Mouse (Mus musculus): ENCODE results near the gene Fam129b.
A peak's percentile ranks its signal among the peaks of the same experiment; 100 is the strongest.

Gene Fam129b

DNA sequence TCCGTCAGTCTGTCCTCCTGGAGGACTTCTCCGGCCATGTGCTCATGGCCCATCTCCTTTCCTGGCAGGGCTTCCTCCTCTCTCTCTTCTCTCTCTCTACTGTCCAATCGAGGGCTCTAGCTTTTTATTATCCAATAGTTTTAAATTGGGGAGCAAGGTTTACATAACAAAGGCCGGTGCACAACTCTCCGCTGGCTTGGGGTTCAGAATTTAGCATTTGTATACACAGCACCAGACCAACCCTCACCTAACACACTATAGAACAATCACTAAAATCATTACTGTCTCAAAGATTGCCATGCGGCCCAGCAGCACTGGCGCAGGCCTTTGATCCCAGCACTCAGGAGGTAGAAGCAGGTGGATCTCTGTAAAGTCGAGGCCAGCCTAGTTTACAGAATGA is 15.1 kb upstream of the Fam129b start:
- no peak for DNase-seq (ENCODE audit: low spot score)

DNA sequence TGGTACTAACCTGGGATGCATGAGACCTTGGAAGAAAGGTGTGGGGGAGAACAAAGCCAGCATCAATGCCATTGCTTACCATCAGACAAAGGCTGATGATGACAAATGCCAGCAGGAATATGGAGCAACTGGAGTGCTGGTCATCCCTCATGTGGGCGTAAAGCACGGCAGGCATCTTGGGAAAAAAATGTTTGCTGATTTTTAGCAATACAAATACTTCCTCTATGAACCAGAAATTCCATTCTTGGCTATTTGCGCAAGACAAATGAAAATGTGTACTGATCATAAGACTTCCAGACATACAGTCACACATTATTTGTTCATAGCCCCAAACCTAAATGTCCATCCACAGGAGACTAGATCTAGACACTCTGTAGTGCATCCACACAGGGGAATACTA is 12.6 kb upstream of the Fam129b start:
- DNase-seq (ENCODE audit: low spot score) = no peak

DNA sequence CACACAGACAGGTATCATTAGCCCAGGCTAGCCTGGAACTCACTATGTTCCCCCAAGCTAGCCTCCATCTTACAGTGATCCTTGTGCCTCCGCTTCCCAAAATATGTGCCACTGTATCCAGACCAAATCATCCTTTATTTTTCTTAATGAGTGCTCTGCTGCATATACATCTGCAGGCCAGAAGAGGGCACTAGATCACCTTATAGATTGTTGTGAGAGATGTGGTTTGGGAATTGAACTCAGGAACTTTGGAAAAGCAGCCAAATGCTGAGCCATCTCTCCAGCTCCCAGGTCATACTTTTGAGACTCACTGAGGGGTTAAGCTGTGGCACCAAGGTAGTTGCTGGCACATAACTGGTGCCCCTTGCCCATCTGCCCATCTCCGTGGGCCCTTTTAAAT is 11.2 kb upstream of the Fam129b start:
- no peak for DNase-seq (ENCODE audit: low spot score)

GRCm38 (mm10) chr2:32867354-32867753 is 8.6 kb upstream of the Fam129b start:
- DNase-seq (ENCODE audit: low spot score) = no peak

DNA sequence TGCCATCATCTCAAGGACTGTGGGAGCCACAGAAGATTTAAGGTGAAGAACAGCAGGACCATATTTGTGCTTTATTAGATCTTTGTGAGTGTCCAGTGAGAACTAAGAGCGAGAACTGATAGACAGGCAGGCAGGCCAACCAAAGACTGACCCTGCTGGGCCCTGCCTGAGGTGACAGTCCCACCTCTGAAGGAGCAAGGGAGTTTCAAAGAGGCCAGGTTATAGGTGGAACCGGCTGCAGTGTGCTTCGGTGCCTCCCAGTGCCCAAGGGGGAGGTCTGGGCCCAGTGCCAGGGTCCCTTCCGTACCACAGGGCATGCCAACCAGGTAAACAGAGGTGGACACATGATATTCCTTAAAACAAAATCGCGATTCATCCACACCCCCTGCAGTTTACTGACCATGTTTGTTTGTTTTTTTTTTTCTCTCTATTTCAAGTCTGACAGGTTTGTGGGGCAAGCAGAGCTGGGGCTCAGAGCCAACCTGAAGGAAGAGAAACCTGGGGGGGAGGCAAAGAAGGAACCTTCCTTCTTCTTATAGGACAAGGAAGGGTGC is 6.1 kb upstream of the Fam129b start:
- DNase-seq (ENCODE audit: low spot score) = no peak

GRCm38 (mm10) chr2:32870275-32871100 is 5.4 kb upstream of the Fam129b start:
- no peak for DNase-seq (ENCODE audit: low spot score)

DNA sequence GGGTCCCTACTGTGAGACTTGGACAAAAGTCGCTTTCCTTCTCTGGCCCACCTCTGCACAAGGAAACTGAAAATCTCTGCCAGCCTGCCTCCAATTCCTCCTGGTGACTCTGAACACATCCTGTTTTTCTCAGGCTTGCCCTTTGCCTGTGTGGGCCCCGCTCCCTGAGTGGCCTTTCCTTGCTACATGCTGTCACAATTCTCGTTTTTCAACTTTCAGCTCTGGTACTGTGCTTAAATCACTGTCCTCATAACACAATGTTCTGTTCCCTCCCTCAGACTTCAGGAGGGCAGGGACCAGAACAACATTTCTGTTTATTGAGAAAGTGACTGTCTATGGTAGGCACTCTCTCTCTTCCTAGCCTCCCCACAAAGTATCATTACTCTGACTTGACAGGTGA is 1.8 kb upstream of the Fam129b start:
- DNase-seq (ENCODE audit: low spot score) = no peak

GRCm38 (mm10) chr2:32874951-32875674 is 801 bp upstream of the Fam129b start:
- DNase-seq (ENCODE audit: low spot score) = no peak

DNA sequence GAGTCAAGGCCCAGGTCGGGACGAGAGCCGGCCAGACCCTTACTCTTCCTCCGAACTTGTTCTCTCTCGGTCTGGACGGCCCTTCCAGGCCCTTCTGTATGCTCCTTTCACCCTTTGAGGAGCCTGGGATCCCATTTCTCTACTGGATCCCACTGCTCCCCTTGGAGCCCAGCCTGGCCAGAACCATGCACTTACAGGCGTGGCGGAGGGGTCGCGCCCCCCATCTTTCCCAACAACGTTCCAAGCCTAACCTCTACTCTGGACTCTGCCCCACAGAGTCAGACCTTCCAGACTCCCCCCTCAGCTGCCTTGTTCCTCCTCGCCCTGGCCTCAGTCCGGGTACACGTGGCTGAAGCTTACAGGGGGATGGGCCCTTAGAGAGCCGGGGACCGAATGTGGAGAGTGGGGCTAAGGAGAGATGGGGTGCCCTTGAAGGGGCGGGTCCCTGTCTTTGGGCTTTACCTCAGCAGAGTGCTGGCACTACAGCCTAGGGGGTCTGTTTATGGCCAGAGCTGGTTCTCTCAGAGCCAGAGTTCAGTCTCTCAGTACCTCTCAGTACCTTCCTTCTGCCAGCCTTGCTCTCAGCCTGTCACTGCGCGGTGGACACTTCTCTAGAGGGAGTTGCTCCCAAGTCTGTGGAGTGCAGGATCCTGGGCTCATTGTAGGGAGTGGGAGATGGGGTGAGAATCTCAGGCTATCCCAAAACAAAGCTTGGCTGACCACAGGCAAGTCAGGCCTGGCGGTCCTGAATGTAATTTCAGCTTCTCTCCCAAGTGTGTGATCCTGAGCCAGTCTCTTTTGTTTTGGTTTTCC is 782 bp downstream of the Fam129b start:
- no peak for DNase-seq (ENCODE audit: low spot score)

GRCm38 (mm10) chr2:32877303-32877702 is 1.4 kb downstream of the Fam129b start:
- no peak for DNase-seq (ENCODE audit: low spot score)

DNA sequence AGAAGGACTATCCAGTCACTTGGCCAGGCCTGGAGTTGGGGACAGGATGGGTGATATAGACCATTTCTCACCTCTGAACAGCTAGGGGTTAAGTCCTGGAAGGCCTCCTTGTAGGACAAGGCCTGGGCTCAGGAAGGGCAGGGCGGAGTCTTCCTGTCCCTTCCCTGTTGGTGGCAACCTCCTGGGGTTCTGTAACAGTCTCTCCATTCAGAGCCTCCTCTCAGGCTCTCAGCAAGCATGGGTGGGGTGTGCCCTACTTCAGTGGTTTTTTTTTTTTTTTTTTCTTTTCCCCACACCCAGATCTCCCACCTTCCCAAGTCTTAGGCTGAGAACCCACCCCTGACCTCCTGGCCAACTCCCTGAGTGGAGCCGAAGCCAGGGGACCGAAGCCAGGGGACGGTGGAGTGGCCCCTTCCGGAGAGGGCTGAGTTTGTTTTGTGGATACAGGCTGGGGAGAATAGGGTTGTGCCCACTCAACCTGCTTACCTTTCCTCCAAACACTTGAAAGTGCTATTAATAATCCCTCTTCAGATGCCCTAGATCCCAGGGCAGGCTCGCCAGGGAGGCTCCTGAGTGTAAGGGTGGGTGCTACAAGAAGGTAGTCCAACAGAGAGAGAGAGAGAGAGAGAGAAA is 2.0 kb downstream of the Fam129b start:
- no peak for DNase-seq (ENCODE audit: low spot score)

- DNase-seq (ENCODE audit: low spot score) = no peak
Observed at GRCm38 (mm10) chr2:32878396-32878795, 2.5 kb downstream of the Fam129b start.

DNA sequence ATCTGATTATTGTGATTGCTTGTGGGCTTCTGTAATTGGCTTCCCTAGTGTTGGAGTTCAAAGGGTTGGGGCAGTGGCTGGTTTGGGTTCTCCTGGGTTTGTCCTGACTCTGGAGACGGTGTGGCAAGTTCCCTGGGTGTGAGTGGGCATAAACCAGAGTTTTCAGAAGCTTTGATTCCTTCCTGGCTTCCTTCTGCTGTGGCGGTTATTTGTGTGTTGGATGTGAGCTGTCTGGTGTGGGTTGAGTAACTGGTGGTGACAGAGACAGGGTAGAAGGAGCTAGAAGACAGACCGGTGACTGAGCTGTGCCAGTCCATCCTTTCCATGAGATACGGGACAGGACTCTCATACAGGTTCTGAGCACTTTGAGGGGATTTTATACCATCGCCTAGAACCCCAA is 3.7 kb downstream of the Fam129b start:
- DNase-seq (ENCODE audit: low spot score) = no peak

- DNase-seq (ENCODE audit: low spot score) = no peak
Observed at GRCm38 (mm10) chr2:32881054-32881453, 5.1 kb downstream of the Fam129b start.

GRCm38 (mm10) chr2:32881723-32882122 is 5.8 kb downstream of the Fam129b start:
- peak; percentile 56 for DNase-seq (ENCODE audit: low spot score)

DNA sequence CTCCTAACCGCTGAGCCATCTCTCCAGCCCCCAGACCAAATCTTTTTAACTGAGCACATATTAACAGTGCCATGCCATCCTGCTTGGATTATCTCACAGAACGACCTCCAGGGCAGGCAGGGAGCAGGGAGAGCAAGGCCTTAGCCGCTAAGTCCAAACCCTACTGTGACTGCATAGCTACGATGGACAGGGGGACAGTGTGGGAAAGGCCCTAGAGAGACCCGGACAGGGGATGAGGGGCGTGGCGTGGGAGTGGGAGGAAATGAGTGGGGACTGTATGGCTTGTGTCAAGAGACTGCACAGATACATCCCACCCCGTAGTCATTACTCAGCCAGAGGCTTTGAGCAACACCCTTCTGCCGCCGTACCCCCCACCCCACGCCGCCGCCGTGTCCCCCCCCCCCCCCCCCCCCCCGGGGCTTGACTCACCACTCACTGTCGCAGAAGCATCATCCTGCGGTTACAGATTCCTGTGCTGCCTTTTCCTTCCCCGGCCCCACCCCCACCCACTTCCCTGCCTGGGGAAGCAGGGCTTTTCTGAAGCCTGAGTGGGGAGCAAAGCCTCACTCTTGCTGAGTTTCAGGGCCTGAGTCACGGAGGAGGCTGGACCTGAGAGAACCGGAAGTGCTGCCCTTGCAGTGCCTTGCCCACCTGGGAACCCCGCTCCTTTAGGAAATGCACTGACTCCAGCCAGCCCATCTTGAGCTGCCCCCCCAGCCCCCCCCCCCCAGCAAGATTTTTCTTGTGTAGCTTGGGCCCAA is 6.5 kb downstream of the Fam129b start:
- no peak for DNase-seq (ENCODE audit: low spot score)

DNA sequence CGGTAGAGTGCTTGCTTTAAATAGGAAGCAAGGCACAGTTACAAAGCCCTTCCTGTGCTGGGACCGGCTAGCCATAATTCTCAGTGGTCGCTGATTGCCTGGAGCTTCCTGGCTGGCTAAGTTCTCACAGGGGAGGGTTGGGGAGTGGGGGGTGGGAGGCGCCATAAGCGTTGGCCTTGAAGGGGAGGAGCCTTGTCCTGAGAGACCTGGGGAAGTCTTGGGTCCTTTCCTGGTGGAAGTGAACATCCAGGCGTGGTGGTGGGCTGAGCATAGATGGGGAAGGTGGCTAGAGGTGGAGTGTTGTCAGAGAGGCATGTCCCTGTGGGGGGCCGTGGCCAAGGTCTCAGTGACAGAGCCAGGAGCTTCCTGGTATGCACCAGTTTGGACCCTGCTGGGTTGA is 8.8 kb downstream of the Fam129b start:
- DNase-seq (ENCODE audit: low spot score) = no peak

GRCm38 (mm10) chr2:32888029-32888428 is 12.1 kb downstream of the Fam129b start:
- DNase-seq (ENCODE audit: low spot score) = no peak

GRCm38 (mm10) chr2:32888551-32888950 is 12.6 kb downstream of the Fam129b start:
- DNase-seq (ENCODE audit: low spot score) = no peak

DNA sequence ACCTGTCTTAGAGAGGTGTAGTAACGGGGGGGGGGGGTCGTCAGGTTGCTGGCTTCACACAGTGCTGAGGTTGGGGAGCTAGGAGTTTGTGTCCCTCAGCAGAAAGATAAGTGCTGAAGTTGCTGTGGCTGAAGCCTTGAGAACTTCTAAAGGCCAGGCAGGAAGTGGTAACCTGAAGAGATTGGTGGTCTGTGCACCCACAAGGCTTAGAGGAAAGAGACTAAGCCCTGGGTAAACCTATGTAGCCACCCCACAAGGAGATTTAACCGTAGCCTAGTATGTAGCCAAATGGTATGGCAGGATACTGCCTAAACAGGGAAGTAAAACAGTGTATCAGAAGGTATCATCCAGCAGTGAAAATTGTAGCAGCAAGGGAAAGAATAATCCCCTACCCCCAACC is 14.4 kb downstream of the Fam129b start:
- DNase-seq (ENCODE audit: low spot score) = no peak

DNA sequence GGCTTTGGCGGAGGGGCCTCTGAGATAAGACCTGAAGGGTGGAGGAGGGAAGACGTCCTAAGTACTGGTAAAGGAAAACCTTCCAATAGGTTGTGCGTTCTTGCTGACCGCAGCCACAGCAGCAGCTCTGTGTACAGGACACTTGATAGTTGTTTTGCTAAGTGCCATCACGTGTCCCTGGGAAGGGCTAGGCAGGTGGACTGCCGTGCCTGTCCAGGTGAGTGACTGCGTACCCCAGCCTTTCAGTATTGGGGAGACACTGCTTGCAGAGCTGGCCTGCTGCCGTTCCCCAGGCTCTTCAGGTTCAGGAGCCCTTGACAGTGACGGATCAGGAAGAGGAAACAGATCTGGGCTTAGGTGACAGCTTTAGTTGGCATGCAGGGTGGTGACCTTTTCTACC is 15.4 kb downstream of the Fam129b start:
- no peak for DNase-seq (ENCODE audit: low spot score)

Data from ovary, postnatal 10 days (tissue).